Mouse (Mus musculus) kidney, postnatal 10 days (tissue): ENCODE measurements around the gene Orai3.
"Not testable (repeated sequence)": the region's sequence is repeated elsewhere in the genome, so short reads cannot be mapped to it uniquely, and the experiment has no call there.

ENCODE experiments used
- DNase-seq: peaks from one replicate; pipeline ENCODE4 v3.0.0; 2021; ENCODE audit warnings: mixed read lengths

The Orai3 gene

GRCm38 (mm10) chr7:127769651-127770038 lies at the start of gene Orai3:
Gene Orai3 (plus strand): TSS chr7:127769815.
- DNase-seq: peak; percentile 94

GRCm38 (mm10) chr7:127725490-127725889 lies 44.1 kb upstream of the Orai3 start:
- no peak for DNase-seq

GRCm38 (mm10) chr7:127725924-127726323 lies 43.7 kb upstream of the Orai3 start:
- DNase-seq: no peak

- no peak for DNase-seq
Measured at GRCm38 (mm10) chr7:127727898-127728297, 41.7 kb upstream of the Orai3 start.

GRCm38 (mm10) chr7:127730170-127730569 lies 39.4 kb upstream of the Orai3 start:
- DNase-seq: no peak

- DNase-seq: not testable (repeated sequence)
Measured at GRCm38 (mm10) chr7:127732066-127732465, 37.5 kb upstream of the Orai3 start, which contains the start of gene Ctf2. Gene Ctf2 (minus strand): TSS chr7:127732166.

GRCm38 (mm10) chr7:127744366-127745045 lies 25.1 kb upstream of the Orai3 start, which contains the start of gene Fbxl19:
Gene Fbxl19 (plus strand): TSS chr7:127744543.
- DNase-seq: peak; percentile 90

GRCm38 (mm10) chr7:127745251-127745651 lies 24.4 kb upstream of the Orai3 start:
- DNase-seq: peak; percentile 94

GRCm38 (mm10) chr7:127745652-127746493 lies 23.7 kb upstream of the Orai3 start:
- DNase-seq: peak; percentile 97

GRCm38 (mm10) chr7:127746494-127747491 lies 22.8 kb upstream of the Orai3 start:
- DNase-seq: peak; percentile 71

- no peak for DNase-seq
Measured at GRCm38 (mm10) chr7:127747559-127748234, 21.9 kb upstream of the Orai3 start.

- no peak for DNase-seq
Measured at GRCm38 (mm10) chr7:127748235-127748560, 21.4 kb upstream of the Orai3 start.

GRCm38 (mm10) chr7:127750131-127751127 lies 19.2 kb upstream of the Orai3 start:
- peak; percentile 39 for DNase-seq

GRCm38 (mm10) chr7:127751619-127752018 lies 18.0 kb upstream of the Orai3 start:
- no peak for DNase-seq

- DNase-seq: no peak
Measured at GRCm38 (mm10) chr7:127752069-127752468, 17.5 kb upstream of the Orai3 start.

- DNase-seq: no peak
Measured at GRCm38 (mm10) chr7:127753158-127753557, 16.5 kb upstream of the Orai3 start.

GRCm38 (mm10) chr7:127753741-127754140 lies 15.9 kb upstream of the Orai3 start:
- no peak for DNase-seq

GRCm38 (mm10) chr7:127759716-127760115 lies 9.9 kb upstream of the Orai3 start:
- DNase-seq: no peak

- DNase-seq: no peak
Measured at GRCm38 (mm10) chr7:127760478-127760877, 9.1 kb upstream of the Orai3 start.

GRCm38 (mm10) chr7:127761026-127761425 lies 8.6 kb upstream of the Orai3 start:
- peak; percentile 84 for DNase-seq

GRCm38 (mm10) chr7:127763642-127764041 lies 6.0 kb upstream of the Orai3 start:
- no peak for DNase-seq
